Mouse (Mus musculus) limb, embryonic 14.5 days (tissue): ENCODE measurements around the gene Prokr1. TPM values are rescaled to one million over a fixed set of nuclear protein-coding genes. Genes with fewer than 3 reads are reported as not detected.

ENCODE experiments used
- ATAC-seq: fragments of 200-750 bp; cut with Nextera tagmentation; 2 replicates; pipeline ENCODE4 v1.8.0; 2017; ENCODE audit warnings: low read depth, moderate number of reproducible peaks, moderate TSS enrichment; ENCODE audit not compliant: low FRiP score
- DNase-seq: peaks from one replicate; pipeline ENCODE4 v3.0.0-alpha.2; 2015; ENCODE audit warnings: low spot score
- H3K27ac ChIP-seq: fragments of 300-500 bp; sonication (generic); replicated peaks from 2 replicates; pipeline ENCODE4 v1.5.1; 2014; ENCODE audit warnings: low read depth, mild to moderate bottlenecking, low read length, moderate library complexity, mixed read lengths
- H3K27me3 ChIP-seq: fragments of 300-500 bp; sonication (generic); 2 replicates; pipeline ENCODE4 v1.6.1; 2014; ENCODE audit warnings: low read length, mixed read lengths; ENCODE audit not compliant: control insufficient read depth, insufficient read depth
- H3K36me3 ChIP-seq: fragments of 300-500 bp; sonication (generic); 2 replicates; pipeline ENCODE4 v1.6.1; 2014; ENCODE audit warnings: mild to moderate bottlenecking, low read length, moderate library complexity, mixed read lengths; ENCODE audit not compliant: control insufficient read depth, insufficient read depth
- H3K4me1 ChIP-seq: fragments of 300-500 bp; sonication (generic); 2 replicates; pipeline ENCODE4 v1.6.1; 2014; ENCODE audit warnings: antibody characterized with exemption, low read length, mixed read lengths; ENCODE audit not compliant: control insufficient read depth, insufficient read depth
- H3K4me2 ChIP-seq: fragments of 300-500 bp; sonication (generic); replicated peaks from 2 replicates; pipeline ENCODE4 v1.6.1; 2014; ENCODE audit warnings: low read depth, mild to moderate bottlenecking, low read length, moderate library complexity; ENCODE audit not compliant: severe bottlenecking
- H3K4me3 ChIP-seq: fragments of 300-500 bp; sonication (generic); replicated peaks from 2 replicates; pipeline ENCODE4 v1.5.1; 2014; ENCODE audit warnings: low read length
- H3K9ac ChIP-seq: fragments of 300-500 bp; sonication (generic); 2 replicates; pipeline ENCODE4 v1.6.1; 2014; ENCODE audit warnings: mild to moderate bottlenecking, low read depth, low read length, moderate library complexity; ENCODE audit not compliant: severe bottlenecking
- H3K9me3 ChIP-seq: fragments of 300-500 bp; sonication (generic); 2 replicates; pipeline ENCODE4 v1.6.1; 2016; ENCODE audit warnings: low read length; ENCODE audit not compliant: control insufficient read depth
- POLR2A ChIP-seq: fragments of 200-500 bp; IDR thresholded peaks from 2 replicates; pipeline ENCODE4 v1.8.0; 2012; ENCODE audit warnings: inconsistent platforms, mild to moderate bottlenecking, moderate library complexity, borderline replicate concordance; ENCODE audit not compliant: insufficient read depth, insufficient read length; ENCODE audit errors: extremely low read depth
- WGBS: fragments of 180-500 bp; shearing (Covaris S2); extraction: QIAGEN DNeasy Blood & Tissue Kit; methylation state at CpG from one replicate; pipeline ENCODE4 v1.1.7; 2014; 5-methylcytosine and 5-hydroxymethylcytosine counted together
- polyA plus RNA-seq, 2 experiments: library from polyadenylated mRNA; depleted of rRNA in 1 of 2; stranded (reverse) in 1 of 2; unstranded in 1 of 2; fragments of >200 nt; fragmentation: Nextera tagmentation in 1 of 2; extraction: Ambion mirVana in 1 of 2; gene quantifications; 2 replicates each; pipeline versions ENCODE4 v1.2.1 to v1.2.3; 2012 to 2014

Prokr1 gene
- polyA plus RNA-seq, 2 experiments: 4.7 to 5.1 TPM

DNA sequence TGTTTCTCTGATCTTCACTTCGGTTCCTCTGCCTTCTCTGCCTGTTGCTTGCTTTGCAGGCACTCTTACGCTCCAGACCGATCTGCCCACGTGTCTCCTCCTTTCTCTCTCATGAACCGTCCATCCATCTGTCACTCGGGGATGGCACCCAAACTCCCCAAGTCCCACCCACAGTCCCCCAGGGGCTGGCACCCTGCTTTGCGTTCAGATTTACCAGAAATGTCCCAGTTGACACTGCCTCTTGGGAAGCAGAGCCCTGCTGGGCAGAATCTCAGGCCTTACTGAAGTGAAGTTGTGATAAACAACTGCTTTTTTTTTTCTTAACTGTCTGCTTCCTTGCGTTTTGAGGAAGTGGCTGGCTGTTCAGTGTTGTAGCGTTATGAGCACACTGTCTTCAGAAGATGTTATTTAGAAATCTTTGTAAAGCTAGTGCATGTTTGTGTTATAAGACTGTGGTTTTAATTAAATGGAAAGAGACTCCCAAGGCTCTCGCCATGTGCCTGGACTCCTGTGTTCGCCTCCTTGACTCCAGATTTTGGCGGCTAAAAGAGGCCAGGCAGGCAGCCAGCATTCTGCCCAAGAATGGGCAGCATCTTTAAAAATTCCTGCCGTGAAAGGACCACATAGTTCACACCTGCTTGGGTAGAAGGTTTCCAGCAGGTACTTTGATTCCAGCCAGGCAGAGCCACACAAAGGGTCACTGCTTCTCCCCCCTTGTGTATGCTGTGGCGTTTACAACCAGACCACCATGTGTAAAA is 57.4 kb downstream of the Prokr1 start, which contains the start of gene Arhgap25:
Gene Arhgap25, minus strand, starts transcription at position 307 of the 758 bp plus-strand sequence.
- ATAC-seq (no peak), DNase-seq (no peak)
- H3K4me1 ChIP-seq: 0 out of 2 replicates have a peak, but pooled peaks cover 4% of the 10 kb centered on the region
- no peaks in the 10 kb centered on the region for H3K36me3 ChIP-seq
- no peak within 1 kb of the TSS for H3K4me3 ChIP-seq
- 45% methylated on average over 14 of the region's 14 CpGs for WGBS
- H3K9ac ChIP-seq: no peak within 1 kb of the TSS
- no peaks in the 10 kb centered on the region for H3K9me3 ChIP-seq
- no peak within 1 kb of the TSS for H3K27ac ChIP-seq
- no peaks in the 10 kb centered on the region for H3K27me3 ChIP-seq
- TF ChIP-seq POLR2A: no peak
- H3K4me2 ChIP-seq: no peak within 1 kb of the TSS

DNA sequence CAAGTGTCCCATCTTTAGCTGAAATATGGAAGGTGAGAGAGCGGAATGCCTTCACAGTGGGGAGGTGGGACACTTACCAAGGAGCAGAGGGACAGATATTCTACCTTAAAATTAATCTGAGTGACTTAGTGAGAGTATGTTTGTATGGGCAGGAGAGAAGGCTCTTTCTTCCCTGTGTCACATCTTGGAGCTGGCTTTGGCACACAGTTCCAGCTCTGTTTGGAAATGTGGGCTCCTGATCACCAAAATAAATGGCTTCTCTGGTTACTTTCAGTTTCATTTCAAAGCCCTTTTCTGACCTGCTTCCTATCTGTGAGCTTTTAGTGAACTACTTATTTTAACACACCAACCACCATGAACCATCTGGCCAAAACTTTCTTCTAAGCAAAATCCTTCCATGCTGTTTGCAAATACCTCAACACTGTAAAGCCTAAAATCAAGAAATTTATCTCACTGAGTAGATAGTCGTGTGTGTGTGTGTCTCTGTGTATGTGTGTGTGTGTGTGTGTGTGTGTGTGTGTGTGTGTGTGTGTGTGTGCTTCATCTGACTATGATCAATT is 59.0 kb downstream of the Prokr1 start:
- H3K4me1 ChIP-seq: 0 out of 2 replicates have a peak, but pooled peaks cover 4% of the 10 kb centered on the region
- no peak overlapping the region for H3K27ac ChIP-seq
- no peak for DNase-seq
- H3K4me3 ChIP-seq: no peak overlapping the region
- no peak overlapping the region for H3K9ac ChIP-seq
- TF ChIP-seq POLR2A: no peak
- no peak for ATAC-seq
- no peaks in the 10 kb centered on the region for H3K9me3 ChIP-seq
- H3K27me3 ChIP-seq: no peaks in the 10 kb centered on the region
- WGBS: 79% methylated on average over 2 of the region's 2 CpGs
- no peaks in the 10 kb centered on the region for H3K36me3 ChIP-seq
- no peak overlapping the region for H3K4me2 ChIP-seq

DNA sequence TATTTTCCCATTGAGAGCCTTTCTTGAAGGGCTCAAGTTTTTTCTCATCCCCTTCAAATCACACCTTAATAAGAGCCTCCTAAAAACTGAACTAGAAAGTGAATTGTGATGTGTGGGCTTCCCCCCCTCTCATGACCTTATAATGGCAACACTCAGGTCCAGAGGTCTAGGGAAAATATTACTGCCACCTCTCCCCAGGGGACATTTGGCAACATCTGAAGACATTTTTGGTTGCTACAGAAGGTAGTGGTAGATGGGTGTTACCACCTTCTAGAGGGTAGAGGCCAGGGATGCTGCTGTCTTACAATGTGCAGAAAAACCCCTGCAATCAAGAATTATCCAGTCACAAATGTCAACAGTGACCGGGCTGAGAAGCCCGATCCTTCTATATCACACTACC is 60.2 kb downstream of the Prokr1 start:
- Histone ChIP-seq H3K27ac (no peak overlapping the region), H3K9ac (no peak overlapping the region), H3K4me1 (0 out of 2 replicates have a peak, but pooled peaks cover 4% of the 10 kb centered on the region), H3K36me3 (no peaks in the 10 kb centered on the region), H3K27me3 (no peaks in the 10 kb centered on the region), H3K4me3 (no peak overlapping the region), H3K4me2 (no peak overlapping the region), H3K9me3 (no peaks in the 10 kb centered on the region)
- ATAC-seq: no peak
- TF ChIP-seq POLR2A: no peak
- DNase-seq: no peak
- 80% methylated on average over 2 of the region's 2 CpGs for WGBS

Other genes with a start within 250 kb of the Prokr1 start
- gene Gkn1, start 239.8 kb downstream of the Prokr1 start, polyA plus RNA-seq (2012; rRNA removed): 0.15 TPM in 1 of 2 replicates, not detected in the other
- not detected in 2 replicates for gene Gkn1, start 239.8 kb downstream of the Prokr1 start, polyA plus RNA-seq (2014; fragmentation: Nextera tagmentation; extraction: Ambion mirVana)
- 0.09 and 0.35 TPM in 2 replicates for gene Gkn2, start 217.4 kb downstream of the Prokr1 start, polyA plus RNA-seq (2012; rRNA removed)
- not detected in 2 replicates for gene Gkn2, start 217.4 kb downstream of the Prokr1 start, polyA plus RNA-seq (2014; fragmentation: Nextera tagmentation; extraction: Ambion mirVana)
- gene Gkn3, start 201.8 kb downstream of the Prokr1 start, polyA plus RNA-seq (2012; rRNA removed): 3.0 TPM in 2 replicates
- gene Gkn3, start 201.8 kb downstream of the Prokr1 start, polyA plus RNA-seq (2014; fragmentation: Nextera tagmentation; extraction: Ambion mirVana): 0.32 and 1.6 TPM in 2 replicates
- gene Bmp10, start 161.7 kb downstream of the Prokr1 start, polyA plus RNA-seq (2012; rRNA removed): 0.04 TPM in 1 of 2 replicates, not detected in the other
- gene Bmp10, start 161.7 kb downstream of the Prokr1 start, polyA plus RNA-seq (2014; fragmentation: Nextera tagmentation; extraction: Ambion mirVana): not detected in 2 replicates
- gene Arhgap25, start 57.5 kb downstream of the Prokr1 start, polyA plus RNA-seq (2012; rRNA removed): 2.6 and 3.2 TPM in 2 replicates
- 6.4 and 6.8 TPM in 2 replicates for gene Arhgap25, start 57.5 kb downstream of the Prokr1 start, polyA plus RNA-seq (2014; fragmentation: Nextera tagmentation; extraction: Ambion mirVana)
- gene Aplf, start 81.5 kb upstream of the Prokr1 start, polyA plus RNA-seq (2012; rRNA removed): 7.5 and 10.3 TPM in 2 replicates
- 14.3 and 16.2 TPM in 2 replicates for gene Aplf, start 81.5 kb upstream of the Prokr1 start, polyA plus RNA-seq (2014; fragmentation: Nextera tagmentation; extraction: Ambion mirVana)
- gene Efcc1, start 140.1 kb upstream of the Prokr1 start, polyA plus RNA-seq (2012; rRNA removed): 0.98 and 1.3 TPM in 2 replicates
- gene Efcc1, start 140.1 kb upstream of the Prokr1 start, polyA plus RNA-seq (2014; fragmentation: Nextera tagmentation; extraction: Ambion mirVana): 0.64 and 0.80 TPM in 2 replicates
- 1.4 and 2.5 TPM in 2 replicates for gene Gp9, start 187.3 kb upstream of the Prokr1 start, polyA plus RNA-seq (2012; rRNA removed)
- 1.9 and 2.0 TPM in 2 replicates for gene Gp9, start 187.3 kb upstream of the Prokr1 start, polyA plus RNA-seq (2014; fragmentation: Nextera tagmentation; extraction: Ambion mirVana)
- gene Rab43, start 221.4 kb upstream of the Prokr1 start, polyA plus RNA-seq (2012; rRNA removed): 13.3 and 23.7 TPM in 2 replicates
- 14.3 and 15.1 TPM in 2 replicates for gene Rab43, start 221.4 kb upstream of the Prokr1 start, polyA plus RNA-seq (2014; fragmentation: Nextera tagmentation; extraction: Ambion mirVana)
- gene Gm45140, start 245.1 kb upstream of the Prokr1 start, polyA plus RNA-seq (2012; rRNA removed): 4.5 and 9.1 TPM in 2 replicates
- gene Gm45140, start 245.1 kb upstream of the Prokr1 start, polyA plus RNA-seq (2014; fragmentation: Nextera tagmentation; extraction: Ambion mirVana): 2.7 and 4.3 TPM in 2 replicates
- gene Isy1, start 248.1 kb upstream of the Prokr1 start, polyA plus RNA-seq (2012; rRNA removed): 39.2 and 51.5 TPM in 2 replicates
- gene Isy1, start 248.1 kb upstream of the Prokr1 start, polyA plus RNA-seq (2014; fragmentation: Nextera tagmentation; extraction: Ambion mirVana): 39.1 and 41.8 TPM in 2 replicates